Mouse (Mus musculus) lung, embryonic 14.5 days (tissue): ENCODE data around the gene Hpcal1. TPM values are rescaled to one million over a fixed set of nuclear protein-coding genes. Genes with fewer than 3 reads are reported as not detected.
"Not testable (repeated sequence)": the region's sequence is repeated elsewhere in the genome, so short reads cannot be mapped to it uniquely, and the experiment has no call there.

ENCODE experiments used
- ATAC-seq: fragments of 200-750 bp; cut with Nextera tagmentation; 2 replicates; pipeline ENCODE4 v1.8.0; 2017; ENCODE audit warnings: mild to moderate bottlenecking, moderate TSS enrichment, moderate library complexity; ENCODE audit not compliant: insufficient read depth
- DNase-seq: peaks from one replicate; pipeline ENCODE4 v3.0.0-alpha.2; 2015
- H3K27ac ChIP-seq: fragments of 300-500 bp; sonication (generic); 2 replicates; pipeline ENCODE4 v1.5.1; 2014; ENCODE audit warnings: low read depth, mild to moderate bottlenecking, moderate library complexity
- H3K27me3 ChIP-seq: fragments of 300-500 bp; sonication (generic); 2 replicates; pipeline ENCODE4 v1.6.1; 2014; ENCODE audit warnings: low read length, control low read depth; ENCODE audit not compliant: insufficient read depth
- H3K36me3 ChIP-seq: fragments of 300-500 bp; sonication (generic); 2 replicates; pipeline ENCODE4 v1.6.1; 2014; ENCODE audit warnings: control low read depth; ENCODE audit not compliant: insufficient read depth
- H3K4me1 ChIP-seq: fragments of 300-500 bp; sonication (generic); 2 replicates; pipeline ENCODE4 v1.6.1; 2014; ENCODE audit warnings: antibody characterized with exemption, control low read depth; ENCODE audit not compliant: insufficient read depth
- H3K4me2 ChIP-seq: fragments of 300-500 bp; sonication (generic); 2 replicates; pipeline ENCODE4 v1.6.1; 2014; ENCODE audit warnings: mild to moderate bottlenecking
- H3K4me3 ChIP-seq: fragments of 300-500 bp; sonication (generic); 2 replicates; pipeline ENCODE4 v1.5.1; 2014; ENCODE audit warnings: low read depth, low read length
- H3K9ac ChIP-seq: fragments of 300-500 bp; sonication (generic); 2 replicates; pipeline ENCODE4 v1.6.1; 2014
- H3K9me3 ChIP-seq: fragments of 300-500 bp; sonication (generic); 2 replicates; pipeline ENCODE4 v1.6.1; 2016; ENCODE audit warnings: low read depth, low read length, control low read depth
- CTCF ChIP-seq: IDR thresholded peaks from 2 replicates; pipeline ENCODE4 v1.5.1; 2016; ENCODE audit warnings: antibody characterized with exemption, low read depth
- WGBS: fragments of 180-500 bp; shearing (Covaris S2); extraction: QIAGEN DNeasy Blood & Tissue Kit; methylation state at CpG from one replicate; pipeline ENCODE4 v1.1.7; 2014; 5-methylcytosine and 5-hydroxymethylcytosine counted together
- polyA plus RNA-seq: library from polyadenylated mRNA; unstranded; fragments of >200 nt; fragmentation: Nextera tagmentation; extraction: Ambion mirVana; gene quantifications from 2 replicates; pipeline ENCODE4 v1.2.1, GENCODE M21; 2014

Gene Hpcal1
- polyA plus RNA-seq, 1 experiment from 2014 or later, result 52.4 TPM

DNA sequence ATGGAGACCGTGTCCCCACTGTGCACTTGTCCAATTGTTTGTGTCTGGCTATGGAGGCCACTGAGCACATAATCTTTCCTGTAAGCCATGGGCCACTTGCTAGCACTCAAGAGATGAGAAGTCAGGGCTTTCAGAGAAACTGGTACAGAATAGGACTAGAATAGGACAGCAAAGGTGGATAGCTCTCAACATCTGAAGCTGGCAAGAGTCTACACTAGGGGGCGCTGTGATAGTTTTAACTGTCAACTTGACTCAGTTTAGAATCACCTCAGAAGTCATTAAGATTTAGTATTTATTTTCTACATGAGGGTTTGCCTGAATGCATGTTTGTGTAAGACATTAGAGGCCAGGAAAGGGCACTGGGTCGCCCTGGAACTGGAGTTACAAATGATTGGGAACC is 98.8 kb downstream of the Hpcal1 start:
- DNase-seq (no peak), ATAC-seq (no peak)
- H3K27me3 ChIP-seq, result no peaks in the 10 kb centered on the region
- 51% methylated on average over 3 of the region's 3 CpGs for WGBS
- no peaks in the 10 kb centered on the region for H3K4me1 ChIP-seq
- H3K9ac ChIP-seq, result no peak overlapping the region
- H3K27ac ChIP-seq, result no peak overlapping the region
- 0 out of 2 replicates have a peak, but pooled peaks cover 8% of the 10 kb centered on the region for H3K36me3 ChIP-seq
- H3K4me3 ChIP-seq, result no peak overlapping the region
- no peaks in the 10 kb centered on the region for H3K9me3 ChIP-seq
- H3K4me2 ChIP-seq, result no peak overlapping the region
- TF ChIP-seq CTCF, result peak; percentile 33; the same call in 1 of the 2 replicates

DNA sequence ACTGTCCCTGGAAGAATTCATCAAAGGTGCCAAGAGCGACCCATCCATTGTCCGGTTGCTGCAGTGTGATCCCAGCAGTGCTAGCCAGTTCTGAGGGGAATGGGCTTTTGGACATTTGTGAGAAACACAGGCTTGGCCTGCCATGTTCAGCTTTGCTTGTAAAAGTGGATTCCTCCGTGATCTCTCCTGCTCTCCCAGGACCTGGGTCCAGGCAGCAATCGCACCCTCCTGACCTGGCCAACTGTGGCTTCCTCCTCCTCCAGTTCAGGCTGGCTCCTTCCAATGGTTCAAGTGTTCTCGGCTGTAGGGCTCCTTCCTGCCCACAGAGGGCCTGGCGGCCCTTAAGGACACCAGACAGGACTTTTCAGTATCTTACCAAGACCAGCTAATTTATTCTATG is 100.5 kb downstream of the Hpcal1 start:
- Histone ChIP-seq H3K27ac (no peak overlapping the region), H3K9ac (no peak overlapping the region), H3K36me3 (0 out of 2 replicates have a peak, but pooled peaks cover 8% of the 10 kb centered on the region), H3K4me1 (no peaks in the 10 kb centered on the region), H3K4me2 (no peak overlapping the region), H3K4me3 (no peak overlapping the region), H3K27me3 (no peaks in the 10 kb centered on the region), H3K9me3 (no peaks in the 10 kb centered on the region)
- WGBS, result 84% methylated on average over 6 of the region's 6 CpGs
- TF ChIP-seq CTCF, result no peak
- ATAC-seq (no peak), DNase-seq (no peak)

DNA sequence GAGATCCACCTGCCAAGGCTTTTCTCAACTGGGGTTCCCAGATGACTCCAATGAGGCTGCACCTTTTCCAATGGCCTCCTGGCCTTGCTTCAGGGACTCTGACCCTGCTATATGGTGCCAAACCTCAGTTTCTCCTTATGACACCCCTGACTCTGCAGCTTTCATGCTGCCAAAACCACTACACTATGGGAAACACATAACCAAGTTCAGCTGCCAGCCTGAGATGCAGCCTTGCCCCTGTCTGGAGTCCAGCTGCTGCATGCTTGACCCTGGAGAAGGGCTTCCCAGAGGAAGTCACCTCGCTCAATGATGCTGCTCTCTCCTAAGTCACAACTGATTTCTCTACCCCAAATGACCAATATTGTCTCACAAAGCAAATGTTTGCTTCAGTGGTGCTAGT is 102.1 kb downstream of the Hpcal1 start:
- H3K27me3 ChIP-seq, result no peaks in the 10 kb centered on the region
- TF ChIP-seq CTCF, result no peak
- no peak overlapping the region for H3K9ac ChIP-seq
- no peaks in the 10 kb centered on the region for H3K4me1 ChIP-seq
- H3K4me3 ChIP-seq, result no peak overlapping the region
- 0 out of 2 replicates have a peak, but pooled peaks cover 3% of the 10 kb centered on the region for H3K36me3 ChIP-seq
- 69% methylated on average over 1 of the region's 1 CpGs for WGBS
- H3K27ac ChIP-seq, result no peak overlapping the region
- ATAC-seq (no peak), DNase-seq (no peak)
- no peaks in the 10 kb centered on the region for H3K9me3 ChIP-seq
- H3K4me2 ChIP-seq, result no peak overlapping the region

DNA sequence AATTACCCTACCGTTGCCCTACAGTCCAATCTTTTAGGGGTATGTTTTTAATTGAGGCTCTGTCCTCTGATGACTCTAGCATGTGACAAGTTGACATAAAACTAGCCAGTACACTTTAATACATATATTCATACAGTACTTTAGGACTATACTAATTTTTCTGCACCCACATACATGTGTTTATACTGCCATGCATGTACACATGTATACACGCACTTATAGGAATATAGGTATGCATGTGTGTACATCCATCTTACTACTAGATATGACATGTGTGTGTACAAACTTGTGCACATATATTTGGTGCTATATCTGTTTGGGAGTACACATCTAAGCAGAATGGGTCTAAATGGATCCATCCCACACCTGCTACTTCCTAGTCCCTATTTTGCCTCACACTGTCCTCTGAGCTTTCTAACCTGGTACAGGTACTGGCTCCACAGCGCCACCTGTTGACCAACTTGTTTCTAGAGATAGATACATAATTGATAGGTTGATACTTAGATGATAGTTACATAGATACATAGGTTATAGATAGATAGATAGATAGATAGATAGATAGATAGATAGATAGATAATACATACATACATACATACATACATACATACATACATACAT is 105.1 kb downstream of the Hpcal1 start:
- Histone ChIP-seq H3K4me3 (no peak overlapping the region), H3K9ac (no peak overlapping the region), H3K9me3 (no peaks in the 10 kb centered on the region), H3K27me3 (no peaks in the 10 kb centered on the region), H3K4me2 (no peak overlapping the region), H3K36me3 (0 out of 2 replicates have a peak, but pooled peaks cover 3% of the 10 kb centered on the region), H3K4me1 (no peaks in the 10 kb centered on the region), H3K27ac (no peak overlapping the region)
- TF ChIP-seq CTCF, result peak; percentile 67
- ATAC-seq, result no peak
- DNase-seq, result peak; percentile 79
- WGBS, result 62% methylated on average over 3 of the region's 3 CpGs

DNA sequence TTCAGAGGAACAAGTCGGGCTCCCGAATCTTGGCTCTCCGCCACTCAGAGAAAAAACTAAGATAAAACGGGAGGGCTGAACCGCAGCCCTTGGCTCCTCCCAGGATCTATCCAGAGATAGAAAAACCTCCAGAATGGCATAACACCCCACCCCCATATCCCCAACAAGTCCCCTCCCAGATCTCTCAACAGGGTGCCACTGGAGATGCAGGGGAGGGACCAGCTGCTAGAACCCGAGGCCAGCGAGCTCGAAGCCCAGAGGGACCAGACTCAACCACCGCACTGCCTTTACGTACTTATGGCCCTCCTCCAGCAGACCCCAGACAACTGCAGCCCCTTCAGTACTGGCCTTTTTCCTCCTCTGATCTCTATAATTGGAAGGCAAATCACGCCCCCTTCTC is 107.6 kb downstream of the Hpcal1 start:
- DNase-seq, H3K27me3 ChIP-seq, H3K27ac ChIP-seq, H3K4me2 ChIP-seq, H3K36me3 ChIP-seq, ATAC-seq, H3K9me3 ChIP-seq, H3K4me1 ChIP-seq, H3K9ac ChIP-seq, H3K4me3 ChIP-seq: not testable (repeated sequence)
- 81% methylated on average over 11 of the region's 11 CpGs for WGBS

DNA sequence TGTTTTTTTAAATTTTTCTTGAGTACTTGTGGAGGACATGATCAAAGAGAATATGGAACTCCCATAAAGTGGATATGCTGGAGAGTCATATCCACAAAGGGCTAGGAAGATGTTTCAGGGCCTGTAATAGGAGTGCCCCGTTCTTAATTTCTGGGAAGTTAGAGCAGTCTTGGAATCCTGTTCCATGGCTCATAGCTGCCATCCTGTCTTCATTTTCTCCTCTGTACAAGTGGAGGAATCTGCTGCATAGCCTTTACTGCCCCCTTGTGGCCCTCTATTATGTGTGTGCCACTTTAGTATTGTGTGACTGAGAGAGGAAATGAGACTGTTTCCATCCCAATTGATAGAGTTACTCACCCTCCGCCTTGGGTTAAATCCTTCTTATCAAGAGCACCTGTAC is 117.9 kb downstream of the Hpcal1 start:
- Histone ChIP-seq H3K9ac (no peak overlapping the region), H3K4me1 (no peaks in the 10 kb centered on the region), H3K4me3 (no peak overlapping the region), H3K36me3 (no peaks in the 10 kb centered on the region), H3K27ac (no peak overlapping the region), H3K27me3 (no peaks in the 10 kb centered on the region), H3K9me3 (no peaks in the 10 kb centered on the region), H3K4me2 (no peak overlapping the region)
- ATAC-seq (no peak), DNase-seq (peak; percentile 92)
- TF ChIP-seq CTCF, result peak; percentile 89
- WGBS, result 22% methylated on average over 2 of the region's 2 CpGs

DNA sequence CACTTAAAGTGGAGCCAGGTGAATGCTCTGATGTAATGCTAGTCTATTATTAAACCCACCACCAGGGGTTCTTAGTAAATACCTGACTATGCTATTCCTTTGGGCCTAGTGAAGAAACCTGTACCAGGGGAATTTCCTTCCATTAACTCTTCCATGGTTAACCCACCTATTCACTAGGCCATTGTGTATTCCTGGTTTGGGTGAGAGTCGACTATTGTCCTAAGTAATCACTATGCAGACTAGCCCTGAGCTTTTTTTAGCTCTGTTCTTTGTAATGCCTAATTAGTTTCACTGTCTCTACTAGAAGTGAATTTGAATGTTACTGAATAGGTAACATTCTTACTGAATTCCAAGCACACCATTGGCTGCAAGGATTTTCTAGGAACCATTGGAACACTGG is 144.6 kb downstream of the Hpcal1 start:
- H3K9ac ChIP-seq, H3K27me3 ChIP-seq, H3K27ac ChIP-seq, H3K4me1 ChIP-seq, ATAC-seq, DNase-seq, H3K9me3 ChIP-seq, H3K4me3 ChIP-seq, H3K36me3 ChIP-seq, H3K4me2 ChIP-seq: not testable (repeated sequence)
- 77% methylated on average over 1 of the region's 1 CpGs for WGBS

Other genes with a start within 250 kb of the Hpcal1 start
- gene Odc1, start 146.1 kb upstream of the Hpcal1 start, polyA plus RNA-seq, result 270 and 273 TPM in 2 replicates